Mouse (Mus musculus): Measurements from ENCODE around the gene Habp2. TPM values are rescaled to one million over a fixed set of nuclear protein-coding genes. Genes with fewer than 3 reads are reported as not detected.
"Not testable (repeated sequence)": the region's sequence is repeated elsewhere in the genome, so short reads cannot be mapped to it uniquely, and the experiment has no call there.

The Habp2 gene
- total and polyA plus RNA-seq, 2 experiments from 2014 or later: 0.12 TPM; not detected in 1

GRCm38 (mm10) chr19:56356480-56357373, 69.8 kb downstream of the Habp2 start:
- peak; percentile 78 for TF ChIP-seq CTCF (IDR thresholded peaks at IDR 0.05)
- Histone ChIP-seq H3K27ac (ENCODE audit: low read depth, low read length) (no peak overlapping the region), H3K9me3 (ENCODE audit: low read length) (no peaks in the 10 kb centered on the region), H3K27me3 (ENCODE audit: insufficient read depth, low read length) (no peaks in the 10 kb centered on the region), H3K4me1 (ENCODE audit: insufficient read depth, low read length) (peaks cover 3% of the 10 kb centered on the region; the same call in 1 of the 2 replicates), H3K4me3 (ENCODE audit: low read depth, low read length) (no peak overlapping the region), H3K4me2 (ENCODE audit: low read depth, low read length, poor library complexity, severe bottlenecking) (no peak overlapping the region), H3K9ac (replicated peaks; ENCODE audit: low read length, poor library complexity, severe bottlenecking) (no peak overlapping the region), H3K36me3 (ENCODE audit: insufficient read depth, low read length) (no peaks in the 10 kb centered on the region)
- 32% methylated on average over 17 of the region's 17 CpGs for WGBS
- no peak for DNase-seq (ENCODE audit: low spot score)
- ATAC-seq (ENCODE audit: low FRiP score): no peak

GRCm38 (mm10) chr19:56357374-56357708, 70.4 kb downstream of the Habp2 start:
- not testable (repeated sequence) for H3K4me3 ChIP-seq (ENCODE audit: low read depth, low read length); H3K27ac ChIP-seq (ENCODE audit: low read depth, low read length); H3K36me3 ChIP-seq (ENCODE audit: insufficient read depth, low read length); ATAC-seq (ENCODE audit: low FRiP score); H3K9ac ChIP-seq (replicated peaks; ENCODE audit: low read length, poor library complexity, severe bottlenecking); H3K9me3 ChIP-seq (ENCODE audit: low read length); H3K4me1 ChIP-seq (ENCODE audit: insufficient read depth, low read length); H3K4me2 ChIP-seq (ENCODE audit: low read depth, low read length, poor library complexity, severe bottlenecking); H3K27me3 ChIP-seq (ENCODE audit: insufficient read depth, low read length); DNase-seq (ENCODE audit: low spot score)
- WGBS: 85% methylated on average over 2 of the region's 2 CpGs

- H3K36me3 ChIP-seq (ENCODE audit: insufficient read depth, low read length): no peaks in the 10 kb centered on the region
- no peak for ATAC-seq (ENCODE audit: low FRiP score)
- no peak for DNase-seq (ENCODE audit: low spot score)
- no peak overlapping the region for H3K9ac ChIP-seq (replicated peaks; ENCODE audit: low read length, poor library complexity, severe bottlenecking)
- no peaks in the 10 kb centered on the region for H3K27me3 ChIP-seq (ENCODE audit: insufficient read depth, low read length)
- H3K27ac ChIP-seq (ENCODE audit: low read depth, low read length): no peak overlapping the region
- no peak for TF ChIP-seq CTCF (IDR thresholded peaks at IDR 0.05)
- no peak overlapping the region for H3K4me2 ChIP-seq (ENCODE audit: low read depth, low read length, poor library complexity, severe bottlenecking)
- WGBS: 66% methylated on average over 2 of the region's 2 CpGs
- no peaks in the 10 kb centered on the region for H3K9me3 ChIP-seq (ENCODE audit: low read length)
- H3K4me3 ChIP-seq (ENCODE audit: low read depth, low read length): no peak overlapping the region
- H3K4me1 ChIP-seq (ENCODE audit: insufficient read depth, low read length): peaks cover 3% of the 10 kb centered on the region; the same call in 1 of the 2 replicates
Observed at GRCm38 (mm10) chr19:56358890-56359289, 72.0 kb downstream of the Habp2 start.

- H3K27ac ChIP-seq (ENCODE audit: low read depth, low read length): no peak overlapping the region
- peak; percentile 39 for TF ChIP-seq CTCF (IDR thresholded peaks at IDR 0.05)
- H3K4me3 ChIP-seq (ENCODE audit: low read depth, low read length): no peak overlapping the region
- no peak for DNase-seq (ENCODE audit: low spot score)
- no peaks in the 10 kb centered on the region for H3K4me1 ChIP-seq (ENCODE audit: insufficient read depth, low read length)
- no peak for ATAC-seq (ENCODE audit: low FRiP score)
- H3K9ac ChIP-seq (replicated peaks; ENCODE audit: low read length, poor library complexity, severe bottlenecking): no peak overlapping the region
- H3K27me3 ChIP-seq (ENCODE audit: insufficient read depth, low read length): no peaks in the 10 kb centered on the region
- no peak overlapping the region for H3K4me2 ChIP-seq (ENCODE audit: low read depth, low read length, poor library complexity, severe bottlenecking)
- H3K9me3 ChIP-seq (ENCODE audit: low read length): no peaks in the 10 kb centered on the region
- WGBS: 57% methylated on average over 15 of the region's 15 CpGs
- H3K36me3 ChIP-seq (ENCODE audit: insufficient read depth, low read length): no peaks in the 10 kb centered on the region
Observed at GRCm38 (mm10) chr19:56363721-56364460, 77.0 kb downstream of the Habp2 start.

GRCm38 (mm10) chr19:56364563-56364962, 77.6 kb downstream of the Habp2 start:
- Histone ChIP-seq H3K4me2 (ENCODE audit: low read depth, low read length, poor library complexity, severe bottlenecking) (no peak overlapping the region), H3K4me3 (ENCODE audit: low read depth, low read length) (no peak overlapping the region), H3K4me1 (ENCODE audit: insufficient read depth, low read length) (no peaks in the 10 kb centered on the region; the same call in 1 of the 2 replicates), H3K27ac (ENCODE audit: low read depth, low read length) (no peak overlapping the region), H3K36me3 (ENCODE audit: insufficient read depth, low read length) (no peaks in the 10 kb centered on the region), H3K27me3 (ENCODE audit: insufficient read depth, low read length) (no peaks in the 10 kb centered on the region), H3K9me3 (ENCODE audit: low read length) (no peaks in the 10 kb centered on the region), H3K9ac (replicated peaks; ENCODE audit: low read length, poor library complexity, severe bottlenecking) (no peak overlapping the region)
- ATAC-seq (ENCODE audit: low FRiP score): no peak
- WGBS: 86% methylated on average over 8 of the region's 8 CpGs
- TF ChIP-seq CTCF (IDR thresholded peaks at IDR 0.05): no peak
- DNase-seq (ENCODE audit: low spot score): no peak

GRCm38 (mm10) chr19:56366168-56366567, 79.2 kb downstream of the Habp2 start:
- H3K9me3 ChIP-seq (ENCODE audit: low read length): no peaks in the 10 kb centered on the region
- H3K9ac ChIP-seq (replicated peaks; ENCODE audit: low read length, poor library complexity, severe bottlenecking): no peak overlapping the region
- H3K27me3 ChIP-seq (ENCODE audit: insufficient read depth, low read length): no peaks in the 10 kb centered on the region
- no peaks in the 10 kb centered on the region for H3K36me3 ChIP-seq (ENCODE audit: insufficient read depth, low read length)
- no peak for TF ChIP-seq CTCF (IDR thresholded peaks at IDR 0.05)
- WGBS: 74% methylated on average over 11 of the region's 11 CpGs
- no peaks in the 10 kb centered on the region; the same call in 1 of the 2 replicates for H3K4me1 ChIP-seq (ENCODE audit: insufficient read depth, low read length)
- H3K27ac ChIP-seq (ENCODE audit: low read depth, low read length): no peak overlapping the region
- H3K4me3 ChIP-seq (ENCODE audit: low read depth, low read length): no peak overlapping the region
- ATAC-seq (ENCODE audit: low FRiP score) (no peak), DNase-seq (ENCODE audit: low spot score) (no peak)
- no peak overlapping the region for H3K4me2 ChIP-seq (ENCODE audit: low read depth, low read length, poor library complexity, severe bottlenecking)
